Mouse (Mus musculus): ENCODE measurements at regions not wholly inside any gene's neighbourhood (a gene's known extent, or its start where the extent isn't known, plus 50 kb on each side); places are given as distances from the start of the nearest gene placed in this dataset.
A peak's percentile ranks its signal among the peaks of the same experiment; 100 is the strongest.

GRCm38 (mm10) chr2:74994998-74995397 is 169.4 kb downstream of the Mtx2 start:
- no peak overlapping the region for H3K9ac ChIP-seq (replicated peaks; ENCODE audit: low read length)
- WGBS, result 24% methylated on average over 2 of the region's 2 CpGs

GRCm38 (mm10) chr2:74997736-74998135 is 172.1 kb downstream of the Mtx2 start:
- H3K9me3 ChIP-seq (replicated peaks; ENCODE audit: control insufficient read depth, low read length), result no peaks in the 10 kb centered on the region
- 87% methylated on average over 1 of the region's 1 CpGs for WGBS
- no peaks in the 10 kb centered on the region for H3K36me3 ChIP-seq (replicated peaks; ENCODE audit: control insufficient read depth, insufficient read depth, low read depth, low read length)
- no peak for DNase-seq (ENCODE audit: low spot score)
- no peak for ATAC-seq (replicated peaks; ENCODE audit: insufficient number of reproducible peaks, low FRiP score, low TSS enrichment, low read depth)
- no peak overlapping the region for H3K27ac ChIP-seq (replicated peaks; ENCODE audit: low read depth, low read length)
- peaks cover 6% of the 10 kb centered on the region; the same call in 1 of the 2 replicates for H3K4me1 ChIP-seq (ENCODE audit: control insufficient read depth, insufficient read depth, low read length)
- H3K4me2 ChIP-seq (ENCODE audit: low read depth, low read length), result no peak overlapping the region
- H3K27me3 ChIP-seq (ENCODE audit: control insufficient read depth, insufficient read depth, low read length), result no peaks in the 10 kb centered on the region
- no peak overlapping the region for H3K9ac ChIP-seq (replicated peaks; ENCODE audit: low read length)
- no peak overlapping the region for H3K4me3 ChIP-seq (ENCODE audit: low read depth, low read length)

More at GRCm38 (mm10) chr2:74994998-74995397, 169.4 kb downstream of the Mtx2 start:
- Histone ChIP-seq H3K36me3 (replicated peaks; ENCODE audit: control insufficient read depth, insufficient read depth, low read depth, low read length) (no peaks in the 10 kb centered on the region), H3K27ac (replicated peaks; ENCODE audit: low read depth, low read length) (no peak overlapping the region), H3K4me3 (ENCODE audit: low read depth, low read length) (no peak overlapping the region), H3K27me3 (ENCODE audit: control insufficient read depth, insufficient read depth, low read length) (no peaks in the 10 kb centered on the region), H3K4me2 (ENCODE audit: low read depth, low read length) (no peak overlapping the region), H3K4me1 (ENCODE audit: control insufficient read depth, insufficient read depth, low read length) (peaks cover 4% of the 10 kb centered on the region; the same call in 1 of the 2 replicates), H3K9me3 (replicated peaks; ENCODE audit: control insufficient read depth, low read length) (no peaks in the 10 kb centered on the region)
- no peak for DNase-seq (ENCODE audit: low spot score)
- no peak for ATAC-seq (replicated peaks; ENCODE audit: insufficient number of reproducible peaks, low FRiP score, low TSS enrichment, low read depth)

- Histone ChIP-seq H3K9ac (replicated peaks; ENCODE audit: low read length) (no peak overlapping the region), H3K4me2 (ENCODE audit: low read depth, low read length) (no peak overlapping the region), H3K27me3 (ENCODE audit: control insufficient read depth, insufficient read depth, low read length) (no peaks in the 10 kb centered on the region), H3K9me3 (replicated peaks; ENCODE audit: control insufficient read depth, low read length) (no peaks in the 10 kb centered on the region), H3K36me3 (replicated peaks; ENCODE audit: control insufficient read depth, insufficient read depth, low read depth, low read length) (no peaks in the 10 kb centered on the region), H3K4me1 (ENCODE audit: control insufficient read depth, insufficient read depth, low read length) (peaks cover 6% of the 10 kb centered on the region; the same call in 1 of the 2 replicates), H3K4me3 (ENCODE audit: low read depth, low read length) (no peak overlapping the region), H3K27ac (replicated peaks; ENCODE audit: low read depth, low read length) (peak overlapping the region; percentile 17; the same call in 1 of the 2 replicates)
- 17% methylated on average over 10 of the region's 10 CpGs for WGBS
- DNase-seq (ENCODE audit: low spot score), result peak; percentile 88
- ATAC-seq (replicated peaks; ENCODE audit: insufficient number of reproducible peaks, low FRiP score, low TSS enrichment, low read depth), result peak; percentile 57; the same call in 1 of the 2 replicates
Observed at GRCm38 (mm10) chr2:75000368-75000796, 174.8 kb downstream of the Mtx2 start.

- H3K9ac ChIP-seq (replicated peaks; ENCODE audit: low read length), result no peak overlapping the region
- ATAC-seq (replicated peaks; ENCODE audit: insufficient number of reproducible peaks, low FRiP score, low TSS enrichment, low read depth) (no peak), DNase-seq (ENCODE audit: low spot score) (no peak)
- H3K27me3 ChIP-seq (ENCODE audit: control insufficient read depth, insufficient read depth, low read length), result no peaks in the 10 kb centered on the region
- H3K4me3 ChIP-seq (ENCODE audit: low read depth, low read length), result no peak overlapping the region
- H3K4me2 ChIP-seq (ENCODE audit: low read depth, low read length), result no peak overlapping the region
- H3K36me3 ChIP-seq (replicated peaks; ENCODE audit: control insufficient read depth, insufficient read depth, low read depth, low read length), result no peaks in the 10 kb centered on the region
- WGBS, result 88% methylated on average over 12 of the region's 12 CpGs
- H3K27ac ChIP-seq (replicated peaks; ENCODE audit: low read depth, low read length), result no peak overlapping the region
- peaks cover 6% of the 10 kb centered on the region; the same call in 1 of the 2 replicates for H3K4me1 ChIP-seq (ENCODE audit: control insufficient read depth, insufficient read depth, low read length)
- H3K9me3 ChIP-seq (replicated peaks; ENCODE audit: control insufficient read depth, low read length), result no peaks in the 10 kb centered on the region
Observed at GRCm38 (mm10) chr2:75002562-75002961, 177.0 kb downstream of the Mtx2 start.

GRCm38 (mm10) chr2:75008116-75008515 is 182.5 kb downstream of the Mtx2 start:
- H3K36me3 ChIP-seq (replicated peaks; ENCODE audit: control insufficient read depth, insufficient read depth, low read depth, low read length), result no peaks in the 10 kb centered on the region
- ATAC-seq (replicated peaks; ENCODE audit: insufficient number of reproducible peaks, low FRiP score, low TSS enrichment, low read depth) (no peak), DNase-seq (ENCODE audit: low spot score) (no peak)
- no peak overlapping the region for H3K9ac ChIP-seq (replicated peaks; ENCODE audit: low read length)
- no peaks in the 10 kb centered on the region for H3K27me3 ChIP-seq (ENCODE audit: control insufficient read depth, insufficient read depth, low read length)
- H3K27ac ChIP-seq (replicated peaks; ENCODE audit: low read depth, low read length), result no peak overlapping the region
- H3K4me2 ChIP-seq (ENCODE audit: low read depth, low read length), result no peak overlapping the region
- H3K9me3 ChIP-seq (replicated peaks; ENCODE audit: control insufficient read depth, low read length), result no peaks in the 10 kb centered on the region
- H3K4me3 ChIP-seq (ENCODE audit: low read depth, low read length), result no peak overlapping the region
- 90% methylated on average over 1 of the region's 1 CpGs for WGBS
- no peaks in the 10 kb centered on the region for H3K4me1 ChIP-seq (ENCODE audit: control insufficient read depth, insufficient read depth, low read length)

GRCm38 (mm10) chr2:75010647-75011046 is 185.0 kb downstream of the Mtx2 start:
- no peaks in the 10 kb centered on the region for H3K9me3 ChIP-seq (replicated peaks; ENCODE audit: control insufficient read depth, low read length)
- H3K9ac ChIP-seq (replicated peaks; ENCODE audit: low read length), result no peak overlapping the region
- DNase-seq (ENCODE audit: low spot score), result no peak
- WGBS, result 62% methylated on average over 7 of the region's 7 CpGs
- H3K4me1 ChIP-seq (ENCODE audit: control insufficient read depth, insufficient read depth, low read length), result no peaks in the 10 kb centered on the region
- H3K36me3 ChIP-seq (replicated peaks; ENCODE audit: control insufficient read depth, insufficient read depth, low read depth, low read length), result no peaks in the 10 kb centered on the region
- H3K4me2 ChIP-seq (ENCODE audit: low read depth, low read length), result no peak overlapping the region
- H3K27me3 ChIP-seq (ENCODE audit: control insufficient read depth, insufficient read depth, low read length), result no peaks in the 10 kb centered on the region
- H3K4me3 ChIP-seq (ENCODE audit: low read depth, low read length), result no peak overlapping the region
- no peak for ATAC-seq (replicated peaks; ENCODE audit: insufficient number of reproducible peaks, low FRiP score, low TSS enrichment, low read depth)
- no peak overlapping the region for H3K27ac ChIP-seq (replicated peaks; ENCODE audit: low read depth, low read length)

GRCm38 (mm10) chr2:75012046-75012445 is 186.4 kb downstream of the Mtx2 start:
- no peaks in the 10 kb centered on the region for H3K36me3 ChIP-seq (replicated peaks; ENCODE audit: control insufficient read depth, insufficient read depth, low read depth, low read length)
- no peak overlapping the region for H3K9ac ChIP-seq (replicated peaks; ENCODE audit: low read length)
- ATAC-seq (replicated peaks; ENCODE audit: insufficient number of reproducible peaks, low FRiP score, low TSS enrichment, low read depth) (no peak), DNase-seq (ENCODE audit: low spot score) (no peak)
- H3K4me3 ChIP-seq (ENCODE audit: low read depth, low read length), result no peak overlapping the region
- no peaks in the 10 kb centered on the region for H3K4me1 ChIP-seq (ENCODE audit: control insufficient read depth, insufficient read depth, low read length)
- H3K4me2 ChIP-seq (ENCODE audit: low read depth, low read length), result no peak overlapping the region
- 78% methylated on average over 8 of the region's 8 CpGs for WGBS
- H3K9me3 ChIP-seq (replicated peaks; ENCODE audit: control insufficient read depth, low read length), result no peaks in the 10 kb centered on the region
- H3K27ac ChIP-seq (replicated peaks; ENCODE audit: low read depth, low read length), result no peak overlapping the region
- H3K27me3 ChIP-seq (ENCODE audit: control insufficient read depth, insufficient read depth, low read length), result no peaks in the 10 kb centered on the region

- Histone ChIP-seq H3K9me3 (replicated peaks; ENCODE audit: control insufficient read depth, low read length) (no peaks in the 10 kb centered on the region), H3K4me3 (ENCODE audit: low read depth, low read length) (no peak overlapping the region), H3K4me1 (ENCODE audit: control insufficient read depth, insufficient read depth, low read length) (no peaks in the 10 kb centered on the region), H3K9ac (replicated peaks; ENCODE audit: low read length) (no peak overlapping the region), H3K36me3 (replicated peaks; ENCODE audit: control insufficient read depth, insufficient read depth, low read depth, low read length) (no peaks in the 10 kb centered on the region), H3K27ac (replicated peaks; ENCODE audit: low read depth, low read length) (no peak overlapping the region), H3K27me3 (ENCODE audit: control insufficient read depth, insufficient read depth, low read length) (no peaks in the 10 kb centered on the region), H3K4me2 (ENCODE audit: low read depth, low read length) (no peak overlapping the region)
- no peak for DNase-seq (ENCODE audit: low spot score)
- 81% methylated on average over 16 of the region's 16 CpGs for WGBS
- no peak for ATAC-seq (replicated peaks; ENCODE audit: insufficient number of reproducible peaks, low FRiP score, low TSS enrichment, low read depth)
Observed at GRCm38 (mm10) chr2:75014994-75015728, 189.6 kb downstream of the Mtx2 start.
